Mouse (Mus musculus) ES-Bruce4 (cell line): ENCODE measurements at regions not wholly inside any gene's neighbourhood (a gene's known extent, or its start where the extent isn't known, plus 50 kb on each side); places are given as distances from the start of the nearest gene placed in this dataset.
A peak's percentile ranks its signal among the peaks of the same experiment; 100 is the strongest.

Experiments
- H3K27ac ChIP-seq: 2 replicates; pipeline ENCODE4 v1.5.1; 2012; ENCODE audit warnings: low read length, inconsistent platforms; ENCODE audit not compliant: insufficient read depth
- H3K27me3 ChIP-seq: 2 replicates; pipeline ENCODE4 v1.6.1; 2012; ENCODE audit warnings: mild to moderate bottlenecking, low read length, inconsistent platforms; ENCODE audit not compliant: control insufficient read depth, poor library complexity, insufficient read depth, severe bottlenecking
- H3K36me3 ChIP-seq: 2 replicates; pipeline ENCODE4 v1.6.1; 2012; ENCODE audit warnings: inconsistent platforms, mild to moderate bottlenecking, low read length, moderate library complexity; ENCODE audit not compliant: control insufficient read depth, poor library complexity, insufficient read depth, severe bottlenecking
- H3K4me1 ChIP-seq: one replicate; pipeline ENCODE4 v1.8.1; 2011; ENCODE audit warnings: low read length; ENCODE audit not compliant: control insufficient read depth, insufficient read depth
- H3K4me3 ChIP-seq: 2 replicates; pipeline ENCODE4 v1.5.1; 2011; ENCODE audit warnings: low read depth, mild to moderate bottlenecking, low read length
- H3K9ac ChIP-seq: 2 replicates; pipeline ENCODE4 v1.6.1; 2012; ENCODE audit warnings: low read depth, mild to moderate bottlenecking, inconsistent platforms; ENCODE audit not compliant: poor library complexity, severe bottlenecking
- H3K9me3 ChIP-seq: replicated peaks from 2 replicates; pipeline ENCODE4 v1.6.1; 2012; ENCODE audit warnings: mild to moderate bottlenecking, low read length, inconsistent platforms; ENCODE audit not compliant: control insufficient read depth, poor library complexity, insufficient read depth, severe bottlenecking
- CTCF ChIP-seq: IDR thresholded peaks from one replicate; pipeline ENCODE4 v1.8.1; 2011; ENCODE audit warnings: low read depth, low read length
- EP300 ChIP-seq: IDR thresholded peaks from 2 replicates; pipeline ENCODE4 v1.6.1; 2011; ENCODE audit warnings: low read depth, low read length; ENCODE audit not compliant: insufficient read depth
- POLR2A ChIP-seq: IDR thresholded peaks from one replicate; pipeline ENCODE4 v1.8.1; 2011; ENCODE audit warnings: low read length; ENCODE audit not compliant: insufficient read depth

- no peaks in the 10 kb centered on the region for H3K27me3 ChIP-seq
- no peaks in the 10 kb centered on the region for H3K9me3 ChIP-seq
- H3K27ac ChIP-seq = no peak overlapping the region
- no peak overlapping the region for H3K9ac ChIP-seq
- no peaks in the 10 kb centered on the region for H3K36me3 ChIP-seq
- TF ChIP-seq CTCF (no peak), POLR2A (no peak), EP300 (no peak)
- H3K4me1 ChIP-seq = no peaks in the 10 kb centered on the region
- H3K4me3 ChIP-seq = no peak overlapping the region
Measured at GRCm38 (mm10) chr2:116236731-116237130, 171.1 kb upstream of the Meis2 start.

GRCm38 (mm10) chr2:116232793-116233192 is 167.2 kb upstream of the Meis2 start:
- H3K36me3 ChIP-seq = no peaks in the 10 kb centered on the region
- no peak overlapping the region for H3K9ac ChIP-seq
- no peak overlapping the region for H3K27ac ChIP-seq
- no peaks in the 10 kb centered on the region for H3K27me3 ChIP-seq
- TF ChIP-seq POLR2A = no peak
- TF ChIP-seq EP300 = no peak
- no peak for TF ChIP-seq CTCF
- no peaks in the 10 kb centered on the region for H3K9me3 ChIP-seq
- H3K4me1 ChIP-seq = no peaks in the 10 kb centered on the region
- no peak overlapping the region for H3K4me3 ChIP-seq

GRCm38 (mm10) chr2:116216418-116216817 is 150.8 kb upstream of the Meis2 start:
- Histone ChIP-seq H3K4me3 (no peak overlapping the region), H3K36me3 (no peaks in the 10 kb centered on the region), H3K9ac (no peak overlapping the region), H3K4me1 (no peaks in the 10 kb centered on the region), H3K9me3 (no peaks in the 10 kb centered on the region), H3K27me3 (no peaks in the 10 kb centered on the region), H3K27ac (no peak overlapping the region)
- TF ChIP-seq CTCF (peak; percentile 83), EP300 (no peak), POLR2A (no peak)

GRCm38 (mm10) chr2:116201248-116202223 is 135.9 kb upstream of the Meis2 start:
- no peak for TF ChIP-seq POLR2A

GRCm38 (mm10) chr2:116200795-116201194 is 135.2 kb upstream of the Meis2 start:
- no peak for TF ChIP-seq POLR2A
- TF ChIP-seq EP300 = no peak
- no peak for TF ChIP-seq CTCF
- no peaks in the 10 kb centered on the region for H3K4me1 ChIP-seq

More at GRCm38 (mm10) chr2:116201248-116202223, 135.9 kb upstream of the Meis2 start:
- Histone ChIP-seq H3K4me3 (no peak overlapping the region), H3K9ac (no peak overlapping the region), H3K9me3 (no peaks in the 10 kb centered on the region), H3K27ac (no peak overlapping the region), H3K36me3 (no peaks in the 10 kb centered on the region), H3K4me1 (no peaks in the 10 kb centered on the region), H3K27me3 (no peaks in the 10 kb centered on the region)

GRCm38 (mm10) chr2:116181861-116182260 is 116.2 kb upstream of the Meis2 start:
- Histone ChIP-seq H3K27me3 (no peaks in the 10 kb centered on the region), H3K9ac (no peak overlapping the region), H3K4me1 (no peaks in the 10 kb centered on the region), H3K9me3 (no peaks in the 10 kb centered on the region), H3K27ac (no peak overlapping the region), H3K36me3 (no peaks in the 10 kb centered on the region), H3K4me3 (no peak overlapping the region)
- TF ChIP-seq POLR2A = no peak
- no peak for TF ChIP-seq CTCF
- TF ChIP-seq EP300 = no peak

More at GRCm38 (mm10) chr2:116200795-116201194, 135.2 kb upstream of the Meis2 start:
- Histone ChIP-seq H3K9ac (no peak overlapping the region), H3K27me3 (no peaks in the 10 kb centered on the region), H3K36me3 (no peaks in the 10 kb centered on the region), H3K4me3 (no peak overlapping the region), H3K9me3 (no peaks in the 10 kb centered on the region), H3K27ac (no peak overlapping the region)
